Mouse (Mus musculus): ENCODE data around the gene Rnf224. TPM values are rescaled to one million over a fixed set of nuclear protein-coding genes. Genes with fewer than 3 reads are reported as not detected.
A peak's percentile ranks its signal among the peaks of the same experiment; 100 is the strongest.

Rnf224 gene
- polyA plus RNA-seq, 1 experiment: 0.76 TPM

GRCm38 (mm10) chr2:25221331-25221772, 15.2 kb downstream of the Rnf224 start:
- Histone ChIP-seq H3K4me3 (replicated peaks; ENCODE audit: extremely low read depth, low read depth, low read length) (no peak overlapping the region), H3K4me1 (ENCODE audit: control insufficient read depth, insufficient read depth, low read length) (peaks cover 6% of the 10 kb centered on the region)
- TF ChIP-seq CTCF (IDR thresholded peaks at IDR 0.05; ENCODE audit: insufficient read depth, low read length) (no peak), POLR2A (IDR thresholded peaks at IDR 0.05; ENCODE audit: borderline replicate concordance, extremely low read depth, low read depth, low read length) (peak; percentile 38; the same call in 1 of the 2 replicates)
- DNase-seq: no peak
- 71% methylated on average over 5 of the region's 5 CpGs for WGBS

GRCm38 (mm10) chr2:25218445-25218844, 18.1 kb downstream of the Rnf224 start, which contains the start of gene Fam166a:
Fam166a (plus strand) TSS chr2:25218745.
- no peak for DNase-seq
- Histone ChIP-seq H3K4me1 (ENCODE audit: control insufficient read depth, insufficient read depth, low read length) (no peaks in the 10 kb centered on the region; the same call in 1 of the 2 replicates), H3K4me3 (replicated peaks; ENCODE audit: extremely low read depth, low read depth, low read length) (no peak within 1 kb of the TSS)
- no peak for TF ChIP-seq CTCF (IDR thresholded peaks at IDR 0.05; ENCODE audit: insufficient read depth, low read length)
- no peak for TF ChIP-seq POLR2A (IDR thresholded peaks at IDR 0.05; ENCODE audit: borderline replicate concordance, extremely low read depth, low read depth, low read length)

GRCm38 (mm10) chr2:25217666-25218065, 18.9 kb downstream of the Rnf224 start:
- TF ChIP-seq CTCF (IDR thresholded peaks at IDR 0.05; ENCODE audit: insufficient read depth, low read length) (no peak), POLR2A (IDR thresholded peaks at IDR 0.05; ENCODE audit: borderline replicate concordance, extremely low read depth, low read depth, low read length) (no peak)
- Histone ChIP-seq H3K4me3 (replicated peaks; ENCODE audit: extremely low read depth, low read depth, low read length) (no peak overlapping the region), H3K4me1 (ENCODE audit: control insufficient read depth, insufficient read depth, low read length) (no peaks in the 10 kb centered on the region)
- no peak for DNase-seq
- 58% methylated on average over 2 of the region's 2 CpGs for WGBS

- WGBS: 66% methylated on average over 3 of the region's 3 CpGs
- Histone ChIP-seq H3K4me3 (replicated peaks; ENCODE audit: extremely low read depth, low read depth, low read length) (no peak within 1 kb of the TSS), H3K4me1 (ENCODE audit: control insufficient read depth, insufficient read depth, low read length) (peaks cover 8% of the 10 kb centered on the region; the same call in 1 of the 2 replicates)
- TF ChIP-seq POLR2A (IDR thresholded peaks at IDR 0.05; ENCODE audit: borderline replicate concordance, extremely low read depth, low read depth, low read length): no peak
- no peak for DNase-seq
Observed at GRCm38 (mm10) chr2:25214444-25214843, 22.1 kb downstream of the Rnf224 start, which contains the start of gene Stpg3. Stpg3 (minus strand) TSS chr2:25214637.

GRCm38 (mm10) chr2:25213266-25213865, 23.2 kb downstream of the Rnf224 start:
- no peak for DNase-seq
- Histone ChIP-seq H3K4me3 (replicated peaks; ENCODE audit: extremely low read depth, low read depth, low read length) (no peak overlapping the region), H3K4me1 (ENCODE audit: control insufficient read depth, insufficient read depth, low read length) (peaks cover 8% of the 10 kb centered on the region; the same call in 1 of the 2 replicates)
- TF ChIP-seq CTCF (IDR thresholded peaks at IDR 0.05; ENCODE audit: insufficient read depth, low read length): no peak
- no peak for TF ChIP-seq POLR2A (IDR thresholded peaks at IDR 0.05; ENCODE audit: borderline replicate concordance, extremely low read depth, low read depth, low read length)
- WGBS: 71% methylated on average over 23 of the region's 23 CpGs

- under 1% methylated on average over 44 of the region's 44 CpGs for WGBS
- peak; percentile 91 for DNase-seq
- peak within 1 kb of the TSS; percentile 90 for H3K4me3 ChIP-seq (replicated peaks; ENCODE audit: extremely low read depth, low read depth, low read length)
- peaks cover 8% of the 10 kb centered on the region; the same call in 1 of the 2 replicates for H3K4me1 ChIP-seq (ENCODE audit: control insufficient read depth, insufficient read depth, low read length)
- TF ChIP-seq POLR2A (IDR thresholded peaks at IDR 0.05; ENCODE audit: borderline replicate concordance, extremely low read depth, low read depth, low read length) (peak; percentile 81; the same call in 1 of the 2 replicates), CTCF (IDR thresholded peaks at IDR 0.05; ENCODE audit: insufficient read depth, low read length) (no peak)
Observed at GRCm38 (mm10) chr2:25211121-25211670, 25.4 kb downstream of the Rnf224 start, which contains the start of gene Nelfb. Nelfb (minus strand) TSS chr2:25211489.

GRCm38 (mm10) chr2:25210686-25211085, 25.9 kb downstream of the Rnf224 start:
- WGBS: under 1% methylated on average over 24 of the region's 24 CpGs
- DNase-seq: peak; percentile 31
- H3K4me1 ChIP-seq (ENCODE audit: control insufficient read depth, insufficient read depth, low read length): peaks cover 8% of the 10 kb centered on the region; the same call in 1 of the 2 replicates
- peak overlapping the region; percentile 90 for H3K4me3 ChIP-seq (replicated peaks; ENCODE audit: extremely low read depth, low read depth, low read length)
- TF ChIP-seq CTCF (IDR thresholded peaks at IDR 0.05; ENCODE audit: insufficient read depth, low read length): no peak
- no peak for TF ChIP-seq POLR2A (IDR thresholded peaks at IDR 0.05; ENCODE audit: borderline replicate concordance, extremely low read depth, low read depth, low read length)

- TF ChIP-seq CTCF (IDR thresholded peaks at IDR 0.05; ENCODE audit: insufficient read depth, low read length) (no peak), POLR2A (IDR thresholded peaks at IDR 0.05; ENCODE audit: borderline replicate concordance, extremely low read depth, low read depth, low read length) (no peak)
- Histone ChIP-seq H3K4me1 (ENCODE audit: control insufficient read depth, insufficient read depth, low read length) (peaks cover 8% of the 10 kb centered on the region; the same call in 1 of the 2 replicates), H3K4me3 (replicated peaks; ENCODE audit: extremely low read depth, low read depth, low read length) (no peak overlapping the region)
- DNase-seq: no peak
- WGBS: 85% methylated on average over 1 of the region's 1 CpGs
Observed at GRCm38 (mm10) chr2:25207593-25207992, 29.0 kb downstream of the Rnf224 start.

GRCm38 (mm10) chr2:25203631-25204214, 32.9 kb downstream of the Rnf224 start:
- H3K4me3 ChIP-seq (replicated peaks; ENCODE audit: extremely low read depth, low read depth, low read length): no peak overlapping the region
- 63% methylated on average over 4 of the region's 4 CpGs for WGBS

More at GRCm38 (mm10) chr2:25203631-25204214, 32.9 kb downstream of the Rnf224 start:
- DNase-seq: no peak
- H3K4me1 ChIP-seq (ENCODE audit: control insufficient read depth, insufficient read depth, low read length): no peaks in the 10 kb centered on the region; the same call in 1 of the 2 replicates
- TF ChIP-seq CTCF (IDR thresholded peaks at IDR 0.05; ENCODE audit: insufficient read depth, low read length): no peak
- no peak for TF ChIP-seq POLR2A (IDR thresholded peaks at IDR 0.05; ENCODE audit: borderline replicate concordance, extremely low read depth, low read depth, low read length)
